Mouse (Mus musculus) ES-Bruce4 (cell line): ENCODE measurements around the gene Ano6.

Source experiments
- CTCF ChIP-seq: IDR thresholded peaks from one replicate; pipeline ENCODE4 v1.8.1; 2011; ENCODE audit warnings: low read depth, low read length
- EP300 ChIP-seq: IDR thresholded peaks from 2 replicates; pipeline ENCODE4 v1.6.1; 2011; ENCODE audit warnings: low read depth, low read length; ENCODE audit not compliant: insufficient read depth
- POLR2A ChIP-seq: IDR thresholded peaks from one replicate; pipeline ENCODE4 v1.8.1; 2011; ENCODE audit warnings: low read length; ENCODE audit not compliant: insufficient read depth

- no peak for TF ChIP-seq CTCF
- no peak for TF ChIP-seq EP300
- TF ChIP-seq POLR2A, result no peak
Measured at GRCm38 (mm10) chr15:95932358-95932757, 141.7 kb downstream of the Ano6 start.
